In genomic region chr13:78004649-78005048, GRCm38 (mm10) we compare ENCODE assay signal across 28 mouse cellular contexts. TPM values are rescaled to one million over a fixed set of nuclear protein-coding genes. Genes with fewer than 3 reads are reported as not detected.
DNase-seq lines count a peak whose midpoint lies in the region; ATAC-seq lines count a peak whose summit lies in the region.
"Had no signal": no experiment of that assay in that cellular context is flagged by ENCODE, and none has a peak within 500 bp of the region (broad histone marks: within the 10 kb centered on the region; RNA-seq: fewer than 3 reads in every experiment).

No protein-coding gene starts in this region.

- 42% methylated on average over 4 of the region's 4 CpGs for WGBS in forebrain, embryonic 13.5 days
- WGBS in forebrain, embryonic 11.5 days, result 59% methylated on average over 4 of the region's 4 CpGs
- WGBS in midbrain, embryonic 10.5 days, result 67% methylated on average over 4 of the region's 4 CpGs
- 39% methylated on average over 4 of the region's 4 CpGs for WGBS in midbrain, embryonic 16.5 days
- WGBS in forebrain, embryonic 16.5 days, result 34% methylated on average over 4 of the region's 4 CpGs

- no peak overlapping the region for H3K27ac ChIP-seq in forebrain, embryonic 13.5 days
- no peak overlapping the region for H3K27ac ChIP-seq in forebrain, embryonic 11.5 days (ENCODE audit: low read depth, low read length)
- peak overlapping the region; percentile 61; the same call in 1 of the 2 replicates for H3K27ac ChIP-seq in midbrain, embryonic 10.5 days (replicated peaks)
- H3K27ac ChIP-seq in midbrain, embryonic 16.5 days (ENCODE audit: low read length), result no peak overlapping the region
- no peak overlapping the region for H3K27ac ChIP-seq in forebrain, embryonic 16.5 days (ENCODE audit: low read length)
- H3K27ac ChIP-seq: embryonic facial prominence, embryonic 12.5 days; embryonic facial prominence, embryonic 15.5 days; heart, adult 2 months; heart, embryonic 10.5 days; heart, embryonic 13.5 days; intestine, embryonic 15.5 days had no signal

- H3K36me3 ChIP-seq in forebrain, embryonic 13.5 days (ENCODE audit: poor library complexity, severe bottlenecking), result no peaks in the 10 kb centered on the region
- H3K36me3 ChIP-seq in forebrain, embryonic 11.5 days (ENCODE audit: control insufficient read depth, insufficient read depth, low read length), result no peaks in the 10 kb centered on the region
- 0 out of 2 replicates have a peak, but pooled peaks cover 2% of the 10 kb centered on the region for H3K36me3 ChIP-seq in midbrain, embryonic 10.5 days
- no peaks in the 10 kb centered on the region for H3K36me3 ChIP-seq in midbrain, embryonic 16.5 days (ENCODE audit: control insufficient read depth, insufficient read depth, low read length)
- no peaks in the 10 kb centered on the region for H3K36me3 ChIP-seq in forebrain, embryonic 16.5 days (ENCODE audit: control insufficient read depth, insufficient read depth)
- H3K36me3 ChIP-seq: embryonic facial prominence, embryonic 12.5 days; embryonic facial prominence, embryonic 15.5 days; heart, embryonic 10.5 days; heart, embryonic 13.5 days; hindbrain, embryonic 12.5 days; intestine, embryonic 15.5 days had no signal

- ATAC-seq in forebrain, embryonic 13.5 days, result peak; percentile 31; the same call in 1 of the 2 replicates
- no peak for ATAC-seq in forebrain, embryonic 11.5 days (replicated peaks; ENCODE audit: low FRiP score)
- ATAC-seq in midbrain, embryonic 16.5 days, result no peak
- ATAC-seq in forebrain, embryonic 16.5 days, result peak; percentile 61
- ATAC-seq: intestine, embryonic 15.5 days; Patski had no signal

- no peak overlapping the region for H3K4me3 ChIP-seq in forebrain, embryonic 13.5 days
- no peak overlapping the region for H3K4me3 ChIP-seq in forebrain, embryonic 11.5 days (ENCODE audit: low read depth, low read length)
- H3K4me3 ChIP-seq in midbrain, embryonic 10.5 days, result no peak overlapping the region
- H3K4me3 ChIP-seq in midbrain, embryonic 16.5 days (ENCODE audit: low read depth, low read length), result no peak overlapping the region
- no peak overlapping the region for H3K4me3 ChIP-seq in forebrain, embryonic 16.5 days (replicated peaks; ENCODE audit: low read length)
- H3K4me3 ChIP-seq: embryonic facial prominence, embryonic 12.5 days; embryonic facial prominence, embryonic 15.5 days; heart, adult 2 months; heart, embryonic 10.5 days; heart, embryonic 13.5 days; hindbrain, embryonic 12.5 days; intestine, embryonic 15.5 days had no signal

- peaks cover 7% of the 10 kb centered on the region for H3K4me1 ChIP-seq in forebrain, embryonic 13.5 days
- 0 out of 2 replicates have a peak, but pooled peaks cover 1% of the 10 kb centered on the region for H3K4me1 ChIP-seq in forebrain, embryonic 11.5 days (replicated peaks; ENCODE audit: control insufficient read depth, insufficient read depth, low read length)
- peaks cover 34% of the 10 kb centered on the region for H3K4me1 ChIP-seq in midbrain, embryonic 10.5 days
- no peaks in the 10 kb centered on the region for H3K4me1 ChIP-seq in midbrain, embryonic 16.5 days (ENCODE audit: control insufficient read depth, insufficient read depth, low read length)
- H3K4me1 ChIP-seq in forebrain, embryonic 16.5 days (replicated peaks; ENCODE audit: control insufficient read depth, insufficient read depth, low read length), result peaks cover 3% of the 10 kb centered on the region; the same call in 1 of the 2 replicates
- H3K4me1 ChIP-seq: embryonic facial prominence, embryonic 12.5 days; embryonic facial prominence, embryonic 15.5 days; heart, embryonic 10.5 days; intestine, embryonic 15.5 days had no signal

- no peaks in the 10 kb centered on the region for H3K27me3 ChIP-seq in forebrain, embryonic 13.5 days
- no peaks in the 10 kb centered on the region for H3K27me3 ChIP-seq in forebrain, embryonic 11.5 days (ENCODE audit: control insufficient read depth, insufficient read depth, low read length)
- no peaks in the 10 kb centered on the region for H3K27me3 ChIP-seq in midbrain, embryonic 10.5 days (ENCODE audit: low read depth, poor library complexity, severe bottlenecking)
- H3K27me3 ChIP-seq in midbrain, embryonic 16.5 days (ENCODE audit: control insufficient read depth, insufficient read depth, low read depth, low read length), result no peaks in the 10 kb centered on the region
- H3K27me3 ChIP-seq in forebrain, embryonic 16.5 days (replicated peaks; ENCODE audit: control insufficient read depth, insufficient read depth, low read length), result no peaks in the 10 kb centered on the region
- H3K27me3 ChIP-seq: CH12.LX; embryonic facial prominence, embryonic 12.5 days; embryonic facial prominence, embryonic 15.5 days; heart, embryonic 13.5 days; hindbrain, embryonic 12.5 days; intestine, embryonic 15.5 days; Patski had no signal

- no peak for DNase-seq in forebrain, embryonic 11.5 days (ENCODE audit: low spot score)
- DNase-seq in midbrain, embryonic 10.5 days (ENCODE audit: low spot score), result no peak
- DNase-seq in ovary, postnatal 36 days (ENCODE audit: low spot score), result no peak
- DNase-seq: adrenal gland, postnatal 10 days; adrenal gland, postnatal 36 days; B cell, adult 2 months; cerebellum, adult 11 months; cerebellum, adult 2 months; cerebellum, adult 9-11 months; cerebellum, postnatal 25 days; gastrocnemius, postnatal 10 days; gastrocnemius, postnatal 36 days; heart, adult 2 months; heart, postnatal 14 days; heart, postnatal 4 days; kidney, adult 11 months had no signal

- H3K9ac ChIP-seq in forebrain, embryonic 13.5 days, result no peak overlapping the region
- H3K9ac ChIP-seq in forebrain, embryonic 11.5 days (ENCODE audit: low read length), result no peak overlapping the region
- no peak overlapping the region for H3K9ac ChIP-seq in midbrain, embryonic 16.5 days (ENCODE audit: low read depth, low read length)
- no peak overlapping the region for H3K9ac ChIP-seq in forebrain, embryonic 16.5 days (replicated peaks; ENCODE audit: low read depth, low read length)
- H3K9ac ChIP-seq: embryonic facial prominence, embryonic 12.5 days; embryonic facial prominence, embryonic 15.5 days; heart, embryonic 13.5 days; hindbrain, embryonic 12.5 days; intestine, embryonic 15.5 days had no signal

- H3K4me2 ChIP-seq in forebrain, embryonic 13.5 days, result no peak overlapping the region
- H3K4me2 ChIP-seq in forebrain, embryonic 11.5 days (ENCODE audit: low read depth, low read length, severe bottlenecking), result no peak overlapping the region
- no peak overlapping the region for H3K4me2 ChIP-seq in midbrain, embryonic 16.5 days (ENCODE audit: low read length)
- H3K4me2 ChIP-seq in forebrain, embryonic 16.5 days (ENCODE audit: low read length), result no peak overlapping the region
- H3K4me2 ChIP-seq: embryonic facial prominence, embryonic 12.5 days; embryonic facial prominence, embryonic 15.5 days; heart, embryonic 13.5 days; hindbrain, embryonic 12.5 days; intestine, embryonic 15.5 days had no signal

- no peaks in the 10 kb centered on the region for H3K9me3 ChIP-seq in forebrain, embryonic 13.5 days (replicated peaks)
- H3K9me3 ChIP-seq in forebrain, embryonic 11.5 days (ENCODE audit: control insufficient read depth, low read length), result no peaks in the 10 kb centered on the region
- no peaks in the 10 kb centered on the region for H3K9me3 ChIP-seq in midbrain, embryonic 10.5 days (replicated peaks)
- H3K9me3 ChIP-seq in midbrain, embryonic 16.5 days (replicated peaks; ENCODE audit: control insufficient read depth, low read length, poor library complexity, severe bottlenecking), result no peaks in the 10 kb centered on the region
- H3K9me3 ChIP-seq in forebrain, embryonic 16.5 days (ENCODE audit: control insufficient read depth, low read length), result no peaks in the 10 kb centered on the region
- H3K9me3 ChIP-seq: embryonic facial prominence, embryonic 12.5 days; embryonic facial prominence, embryonic 15.5 days; G1E; heart, embryonic 10.5 days; heart, embryonic 13.5 days; hindbrain, embryonic 12.5 days; intestine, embryonic 15.5 days had no signal

RNA-seq across cellular contexts. Expression of gene Pou5f2, which starts 20.1 kb away (rescaled TPM):
- polyA plus RNA-seq in forebrain, embryonic 13.5 days (2015; fragmentation: Nextera tagmentation; extraction: Ambion mirVana), result 2.1 and 2.4 TPM in 2 replicates
- 1.6 and 1.9 TPM in 2 replicates for polyA plus RNA-seq in forebrain, embryonic 11.5 days (2014; fragmentation: Nextera tagmentation; extraction: Ambion mirVana)
- 1.1 and 1.4 TPM in 2 replicates for polyA plus RNA-seq in midbrain, embryonic 10.5 days (2016; fragmentation: Nextera tagmentation; extraction: Ambion mirVana)
- 0.39 and 1.2 TPM in 2 replicates for polyA plus RNA-seq in midbrain, embryonic 16.5 days (2015; fragmentation: Nextera tagmentation; extraction: Ambion mirVana)
- 0.98 and 2.2 TPM in 2 replicates for polyA plus RNA-seq in forebrain, embryonic 16.5 days (2015; fragmentation: Nextera tagmentation; extraction: Ambion mirVana)
- polyA plus RNA-seq: heart, adult 2 months; Patski had no signal

Comparison
In these comparisons a context has a peak if more than half of its experiments do, and no peak if none do; other contexts are left out.
1. ATAC-seq: peak in forebrain, embryonic 13.5 days (single experiment) and forebrain, embryonic 16.5 days (single experiment); none in forebrain, embryonic 11.5 days (single experiment) and midbrain, embryonic 16.5 days (single experiment).